Mouse (Mus musculus): Measurements from ENCODE around the gene Atp8a2. TPM values are rescaled to one million over a fixed set of nuclear protein-coding genes. Genes with fewer than 3 reads are reported as not detected.

Atp8a2 gene
- polyA plus RNA-seq, 2 experiments, result 0.70 to 1.7 TPM

- H3K4me2 ChIP-seq (replicated peaks; ENCODE audit: low read depth, low read length, severe bottlenecking), result no peak overlapping the region
- DNase-seq (ENCODE audit: low spot score) (no peak), ATAC-seq (ENCODE audit: low FRiP score, low read depth) (peak; percentile 51; the same call in 1 of the 2 replicates)
- no peak overlapping the region for H3K4me3 ChIP-seq (replicated peaks; ENCODE audit: low read length)
- H3K27me3 ChIP-seq (ENCODE audit: control insufficient read depth, insufficient read depth, low read length), result no peaks in the 10 kb centered on the region
- no peak overlapping the region for H3K9ac ChIP-seq (ENCODE audit: low read depth, low read length, severe bottlenecking)
- H3K9me3 ChIP-seq (ENCODE audit: control insufficient read depth, low read length), result no peaks in the 10 kb centered on the region
- WGBS, result 49% methylated on average over 8 of the region's 8 CpGs
- no peak for TF ChIP-seq POLR2A (IDR thresholded peaks at IDR 0.05; ENCODE audit: borderline replicate concordance, extremely low read depth, insufficient read depth, insufficient read length)
- peaks cover 17% of the 10 kb centered on the region for H3K4me1 ChIP-seq (ENCODE audit: control insufficient read depth, insufficient read depth, low read length)
- no peaks in the 10 kb centered on the region for H3K36me3 ChIP-seq (ENCODE audit: control insufficient read depth, insufficient read depth, low read length)
- H3K27ac ChIP-seq (replicated peaks; ENCODE audit: low read depth, low read length), result no peak overlapping the region
Observed at GRCm38 (mm10) chr14:59801961-59802599, 394.9 kb downstream of the Atp8a2 start.

- TF ChIP-seq POLR2A (IDR thresholded peaks at IDR 0.05; ENCODE audit: borderline replicate concordance, extremely low read depth, insufficient read depth, insufficient read length), result no peak
- Histone ChIP-seq H3K27ac (replicated peaks; ENCODE audit: low read depth, low read length) (no peak overlapping the region), H3K4me2 (replicated peaks; ENCODE audit: low read depth, low read length, severe bottlenecking) (no peak overlapping the region), H3K4me3 (replicated peaks; ENCODE audit: low read length) (no peak overlapping the region), H3K27me3 (ENCODE audit: control insufficient read depth, insufficient read depth, low read length) (peaks cover 2% of the 10 kb centered on the region; the same call in 1 of the 2 replicates), H3K9ac (ENCODE audit: low read depth, low read length, severe bottlenecking) (no peak overlapping the region), H3K36me3 (ENCODE audit: control insufficient read depth, insufficient read depth, low read length) (no peaks in the 10 kb centered on the region), H3K4me1 (ENCODE audit: control insufficient read depth, insufficient read depth, low read length) (peaks cover 14% of the 10 kb centered on the region), H3K9me3 (ENCODE audit: control insufficient read depth, low read length) (no peaks in the 10 kb centered on the region)
- no peak for DNase-seq (ENCODE audit: low spot score)
- no peak for ATAC-seq (ENCODE audit: low FRiP score, low read depth)
- WGBS, result 63% methylated on average over 3 of the region's 3 CpGs
Observed at GRCm38 (mm10) chr14:59799511-59799910, 397.5 kb downstream of the Atp8a2 start.

GRCm38 (mm10) chr14:59793841-59794240 is 403.1 kb downstream of the Atp8a2 start:
- Histone ChIP-seq H3K4me2 (replicated peaks; ENCODE audit: low read depth, low read length, severe bottlenecking) (no peak overlapping the region), H3K4me1 (ENCODE audit: control insufficient read depth, insufficient read depth, low read length) (peaks cover 11% of the 10 kb centered on the region), H3K27me3 (ENCODE audit: control insufficient read depth, insufficient read depth, low read length) (peaks cover 5% of the 10 kb centered on the region; the same call in 1 of the 2 replicates), H3K36me3 (ENCODE audit: control insufficient read depth, insufficient read depth, low read length) (no peaks in the 10 kb centered on the region), H3K4me3 (replicated peaks; ENCODE audit: low read length) (no peak overlapping the region), H3K27ac (replicated peaks; ENCODE audit: low read depth, low read length) (no peak overlapping the region), H3K9ac (ENCODE audit: low read depth, low read length, severe bottlenecking) (no peak overlapping the region), H3K9me3 (ENCODE audit: control insufficient read depth, low read length) (no peaks in the 10 kb centered on the region)
- no peak for ATAC-seq (ENCODE audit: low FRiP score, low read depth)
- WGBS, result 77% methylated on average over 10 of the region's 10 CpGs
- TF ChIP-seq POLR2A (IDR thresholded peaks at IDR 0.05; ENCODE audit: borderline replicate concordance, extremely low read depth, insufficient read depth, insufficient read length), result no peak
- DNase-seq (ENCODE audit: low spot score), result no peak

GRCm38 (mm10) chr14:59783348-59784341 is 413.3 kb downstream of the Atp8a2 start:
- Histone ChIP-seq H3K27ac (replicated peaks; ENCODE audit: low read depth, low read length) (0 out of 2 replicates have a peak overlapping the region, but pooled peaks have one; percentile 8), H3K36me3 (ENCODE audit: control insufficient read depth, insufficient read depth, low read length) (no peaks in the 10 kb centered on the region), H3K4me2 (replicated peaks; ENCODE audit: low read depth, low read length, severe bottlenecking) (no peak overlapping the region), H3K9ac (ENCODE audit: low read depth, low read length, severe bottlenecking) (no peak overlapping the region), H3K9me3 (ENCODE audit: control insufficient read depth, low read length) (peaks cover 4% of the 10 kb centered on the region; the same call in 1 of the 2 replicates), H3K4me1 (ENCODE audit: control insufficient read depth, insufficient read depth, low read length) (peaks cover 7% of the 10 kb centered on the region; the same call in 1 of the 2 replicates), H3K27me3 (ENCODE audit: control insufficient read depth, insufficient read depth, low read length) (no peaks in the 10 kb centered on the region), H3K4me3 (replicated peaks; ENCODE audit: low read length) (no peak overlapping the region)
- no peak for TF ChIP-seq POLR2A (IDR thresholded peaks at IDR 0.05; ENCODE audit: borderline replicate concordance, extremely low read depth, insufficient read depth, insufficient read length)
- ATAC-seq (ENCODE audit: low FRiP score, low read depth) (no peak), DNase-seq (ENCODE audit: low spot score) (no peak)
- 76% methylated on average over 11 of the region's 11 CpGs for WGBS

- no peak overlapping the region for H3K4me2 ChIP-seq (replicated peaks; ENCODE audit: low read depth, low read length, severe bottlenecking)
- H3K27me3 ChIP-seq (ENCODE audit: control insufficient read depth, insufficient read depth, low read length), result no peaks in the 10 kb centered on the region
- H3K27ac ChIP-seq (replicated peaks; ENCODE audit: low read depth, low read length), result no peak overlapping the region
- no peaks in the 10 kb centered on the region for H3K36me3 ChIP-seq (ENCODE audit: control insufficient read depth, insufficient read depth, low read length)
- H3K9me3 ChIP-seq (ENCODE audit: control insufficient read depth, low read length), result peaks cover 4% of the 10 kb centered on the region; the same call in 1 of the 2 replicates
- WGBS, result 89% methylated on average over 9 of the region's 9 CpGs
- no peak for DNase-seq (ENCODE audit: low spot score)
- peaks cover 7% of the 10 kb centered on the region; the same call in 1 of the 2 replicates for H3K4me1 ChIP-seq (ENCODE audit: control insufficient read depth, insufficient read depth, low read length)
- H3K4me3 ChIP-seq (replicated peaks; ENCODE audit: low read length), result no peak overlapping the region
- TF ChIP-seq POLR2A (IDR thresholded peaks at IDR 0.05; ENCODE audit: borderline replicate concordance, extremely low read depth, insufficient read depth, insufficient read length), result no peak
- no peak overlapping the region for H3K9ac ChIP-seq (ENCODE audit: low read depth, low read length, severe bottlenecking)
- no peak for ATAC-seq (ENCODE audit: low FRiP score, low read depth)
Observed at GRCm38 (mm10) chr14:59780391-59780790, 416.6 kb downstream of the Atp8a2 start.
